Mouse (Mus musculus) lung, adult 2 months (tissue): Measurements from ENCODE around the gene Ptpn1.

Source experiments
- CTCF ChIP-seq: fragments of 200-500 bp; IDR thresholded peaks from 2 replicates; pipeline ENCODE4 v1.5.1; 2011; ENCODE audit warnings: mild to moderate bottlenecking, low read length, control low read depth; ENCODE audit not compliant: insufficient read depth
- POLR2A ChIP-seq: fragments of 200-500 bp; IDR thresholded peaks from 2 replicates; pipeline ENCODE4 v1.6.1; 2011; ENCODE audit warnings: low read depth, mild to moderate bottlenecking, control low read depth, low read length, borderline replicate concordance; ENCODE audit errors: extremely low read depth

- no peak for TF ChIP-seq POLR2A
- TF ChIP-seq CTCF = no peak
Observed at GRCm38 (mm10) chr2:167969851-167970541, 38.1 kb downstream of the Ptpn1 start.
